Mouse (Mus musculus): ENCODE results near the gene Ribc2.
A peak's percentile ranks its signal among the peaks of the same experiment; 100 is the strongest.

Ribc2 gene

GRCm38 (mm10) chr15:85131275-85132192 is at the start of gene Ribc2, which contains the start of gene Smc1b:
Gene Ribc2, plus strand, starts transcription at chr15:85132078.
Gene Smc1b, minus strand, starts transcription at chr15:85131964.
- no peak for DNase-seq (ENCODE audit: low spot score in 2 of 2)

DNA sequence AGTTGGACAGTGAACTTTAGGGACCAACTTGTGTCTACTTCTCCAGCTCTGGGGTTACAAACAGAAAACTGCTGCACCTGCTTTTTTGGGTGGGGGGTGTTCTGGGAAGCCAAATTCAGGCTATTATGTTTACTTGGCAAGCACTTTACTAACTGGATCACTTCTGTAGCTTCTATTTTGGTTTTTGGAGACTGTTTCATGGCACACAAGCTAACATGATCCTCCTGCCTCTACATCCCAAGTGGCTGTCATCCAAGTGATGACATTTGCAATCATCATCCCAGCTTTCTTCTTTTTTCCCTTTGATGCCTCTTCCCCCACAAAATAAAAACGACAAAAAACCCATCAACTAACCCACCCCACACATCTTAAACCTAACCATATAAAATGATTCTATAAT is 46.2 kb upstream of the Ribc2 start:
- no peak for DNase-seq (ENCODE audit: low spot score in 2 of 2)

- no peak for DNase-seq (ENCODE audit: low spot score in 2 of 2)
Observed at GRCm38 (mm10) chr15:85132193-85132520, 279 bp downstream of the Ribc2 start.

DNA sequence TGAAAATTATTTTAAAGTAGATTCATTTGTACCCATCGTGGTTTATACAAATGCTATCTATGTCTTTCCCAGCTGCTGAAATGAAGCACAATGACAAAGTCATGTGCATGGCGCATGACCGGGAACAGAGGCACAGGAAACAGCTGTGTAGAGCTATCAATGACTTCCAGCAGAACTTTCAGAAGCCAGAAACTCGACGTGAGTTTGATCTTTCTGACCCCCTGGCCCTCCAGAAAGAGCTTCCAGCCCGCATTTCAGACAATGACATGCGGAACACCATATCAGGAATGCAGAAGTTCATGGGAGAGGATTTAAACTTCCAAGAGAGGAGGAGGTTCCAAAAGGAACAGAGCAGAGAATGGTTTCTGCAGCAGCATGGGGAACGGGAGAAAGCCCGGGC is 3.3 kb downstream of the Ribc2 start:
- no peak for DNase-seq (ENCODE audit: low spot score in 2 of 2)

- DNase-seq (ENCODE audit: low spot score in 2 of 2): no peak
Observed at GRCm38 (mm10) chr15:85141290-85141689, 9.4 kb downstream of the Ribc2 start.

GRCm38 (mm10) chr15:85142441-85142840 is 10.6 kb downstream of the Ribc2 start:
- no peak for DNase-seq (ENCODE audit: low spot score in 2 of 2)

DNA sequence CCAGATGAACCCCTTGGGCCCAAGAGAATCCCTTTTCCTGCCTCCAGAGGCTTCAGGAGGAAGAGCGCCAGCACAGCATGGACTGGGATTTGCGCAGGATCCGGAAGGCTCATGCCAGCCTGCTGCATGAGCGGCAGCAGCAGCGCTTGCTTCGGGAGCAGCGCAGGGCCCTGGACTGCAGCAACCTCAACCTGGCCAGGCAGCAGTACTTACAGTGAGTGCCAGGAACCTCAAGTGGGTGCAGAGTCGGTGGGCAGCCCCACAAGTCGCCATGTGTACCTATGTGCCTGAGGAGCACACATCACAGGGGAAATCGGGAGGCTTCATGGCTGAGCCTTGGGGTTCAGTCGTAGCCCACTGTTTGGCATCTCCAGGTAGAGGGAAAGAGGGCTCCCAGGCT is 11.3 kb downstream of the Ribc2 start:
- DNase-seq (ENCODE audit: low spot score in 2 of 2): no peak

GRCm38 (mm10) chr15:85143747-85144146 is 11.9 kb downstream of the Ribc2 start:
- DNase-seq (ENCODE audit: low spot score in 2 of 2): no peak

DNA sequence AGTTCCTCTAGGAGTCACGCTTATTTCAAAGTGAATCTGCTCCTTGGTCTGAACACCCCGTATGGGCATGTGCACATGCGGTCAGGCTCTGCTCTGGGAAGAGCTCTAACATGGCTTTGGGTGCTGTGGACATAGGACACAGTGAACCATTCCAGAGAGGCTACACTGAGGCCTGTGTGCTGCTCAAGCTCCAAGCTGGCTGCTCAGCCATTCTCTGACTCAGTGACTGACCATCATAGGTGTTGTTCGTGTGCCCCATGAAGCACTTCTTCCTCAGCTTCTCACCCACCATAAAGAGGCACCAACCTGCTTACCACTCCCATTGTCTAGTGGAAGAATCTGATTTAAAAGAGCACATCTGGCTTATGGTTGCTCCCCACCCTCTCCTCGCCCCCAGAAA is 12.4 kb downstream of the Ribc2 start:
- no peak for DNase-seq (ENCODE audit: low spot score in 2 of 2)

DNA sequence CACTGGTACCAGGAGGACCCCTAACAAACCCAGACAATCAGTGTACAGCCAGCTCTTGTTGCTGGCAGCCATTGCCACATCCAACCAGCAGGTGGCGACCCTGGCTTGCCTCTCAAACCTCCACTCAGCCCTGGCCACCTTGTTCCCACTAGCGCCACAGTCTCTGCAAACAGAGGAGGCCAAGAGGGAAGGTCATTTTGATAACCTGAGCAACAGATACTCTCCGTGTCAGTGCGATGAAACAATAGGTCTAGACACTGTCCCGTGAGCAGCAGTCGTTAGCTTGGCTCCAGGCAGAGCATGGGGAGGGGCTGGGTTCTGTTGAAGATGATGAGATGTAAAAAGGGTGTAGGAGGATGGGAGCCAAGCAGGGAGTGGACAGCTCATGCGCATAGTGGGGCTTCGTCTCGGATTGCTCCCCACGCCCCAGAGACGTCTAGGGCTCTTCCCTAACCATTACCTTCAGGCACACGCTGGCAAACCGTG is 19.6 kb downstream of the Ribc2 start:
- DNase-seq (ENCODE audit: low spot score in 2 of 2): no peak

- DNase-seq (ENCODE audit: low spot score in 2 of 2): no peak
Observed at GRCm38 (mm10) chr15:85152577-85152976, 20.7 kb downstream of the Ribc2 start.

DNA sequence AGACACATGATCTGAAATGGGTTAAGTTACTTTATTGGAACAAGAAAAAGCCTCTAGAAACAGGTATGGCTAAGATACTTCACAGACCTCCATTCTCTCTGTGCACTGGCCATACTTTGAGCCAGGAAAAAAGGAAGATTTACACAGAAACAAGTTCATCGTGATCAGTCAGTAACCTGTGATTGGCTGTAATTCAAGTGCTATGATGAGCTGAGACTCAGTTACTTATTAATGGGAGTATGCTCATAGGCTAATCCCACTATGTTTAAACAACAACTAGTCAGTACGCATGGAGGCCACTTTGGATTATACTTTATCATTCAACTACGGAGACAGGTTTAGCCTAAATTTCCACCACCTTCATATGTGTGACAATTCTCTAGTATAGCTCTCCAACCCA is 22.2 kb downstream of the Ribc2 start:
- no peak for DNase-seq (ENCODE audit: low spot score in 2 of 2)

DNA sequence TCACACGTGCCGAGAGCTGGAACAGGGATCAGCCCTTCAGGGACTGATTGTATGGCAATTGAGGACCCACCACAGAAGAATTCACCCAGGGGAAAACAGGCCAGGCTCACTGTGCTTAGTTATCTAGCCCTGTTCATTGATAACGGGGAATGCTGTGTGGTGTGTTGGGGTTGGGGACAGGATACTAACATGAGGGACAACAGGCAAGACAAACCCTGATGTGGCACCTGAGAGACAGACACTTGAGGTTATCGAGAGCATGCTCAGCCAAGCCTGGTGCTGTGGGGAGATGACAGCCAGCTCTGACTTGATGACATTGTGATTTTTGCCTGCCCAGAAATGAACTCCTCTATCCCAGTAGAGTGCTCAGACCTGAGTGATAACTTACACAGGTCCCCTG is 24.3 kb downstream of the Ribc2 start:
- no peak for DNase-seq (ENCODE audit: low spot score in 2 of 2)

GRCm38 (mm10) chr15:85161416-85161815 is 29.5 kb downstream of the Ribc2 start:
- no peak for DNase-seq (ENCODE audit: low spot score in 2 of 2)

DNA sequence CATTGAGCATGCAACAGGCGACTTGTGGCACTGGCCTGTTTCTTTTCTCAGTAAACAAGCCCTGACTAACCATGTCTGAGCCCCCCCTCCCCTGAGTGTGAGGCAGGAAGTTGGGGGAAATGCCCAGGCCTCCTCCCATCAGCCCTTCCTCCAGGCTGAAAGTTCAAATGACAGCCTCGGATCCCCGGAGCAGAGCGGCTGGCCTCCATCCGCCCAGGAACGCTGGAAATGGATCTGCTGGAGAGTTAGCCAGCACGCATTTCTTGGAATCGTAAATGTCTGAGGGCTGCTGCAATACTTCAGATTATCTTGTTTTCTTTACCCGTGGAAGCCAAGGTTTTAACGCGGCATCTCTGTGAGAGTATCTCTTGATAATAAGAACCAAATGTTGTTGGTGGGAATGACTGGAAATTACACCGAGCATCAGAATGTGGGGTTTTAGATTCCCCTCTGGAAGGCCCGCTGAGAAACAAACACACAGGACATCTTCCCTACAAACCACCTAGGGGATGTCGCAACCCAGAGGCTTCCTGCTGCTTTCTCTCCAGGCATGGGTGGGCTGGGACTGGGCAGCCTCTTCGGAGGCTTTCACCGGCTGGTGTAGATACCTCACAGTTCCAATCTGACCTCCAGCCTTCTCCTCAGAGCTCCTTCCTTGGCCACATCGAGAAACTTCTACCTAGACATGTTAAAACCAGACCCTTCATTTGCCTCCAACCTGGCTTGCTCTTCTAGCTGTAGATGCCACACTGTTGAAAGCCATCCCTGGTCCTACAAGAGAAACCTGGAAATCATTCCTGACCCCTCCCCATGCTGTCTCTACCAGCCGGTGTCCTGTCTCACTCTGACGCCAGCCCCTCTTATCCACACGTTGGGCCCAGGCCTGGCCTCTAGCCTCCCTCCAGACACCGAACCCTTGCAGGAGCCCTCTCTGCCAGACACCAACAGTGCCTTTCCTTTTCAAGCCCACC is 31.1 kb downstream of the Ribc2 start:
- no peak for DNase-seq (ENCODE audit: low spot score in 2 of 2)

- no peak for DNase-seq (ENCODE audit: low spot score in 2 of 2)
Observed at GRCm38 (mm10) chr15:85166433-85166933, 34.6 kb downstream of the Ribc2 start.

GRCm38 (mm10) chr15:85167086-85167679 is 35.3 kb downstream of the Ribc2 start:
- DNase-seq (ENCODE audit: low spot score in 2 of 2): no peak

DNA sequence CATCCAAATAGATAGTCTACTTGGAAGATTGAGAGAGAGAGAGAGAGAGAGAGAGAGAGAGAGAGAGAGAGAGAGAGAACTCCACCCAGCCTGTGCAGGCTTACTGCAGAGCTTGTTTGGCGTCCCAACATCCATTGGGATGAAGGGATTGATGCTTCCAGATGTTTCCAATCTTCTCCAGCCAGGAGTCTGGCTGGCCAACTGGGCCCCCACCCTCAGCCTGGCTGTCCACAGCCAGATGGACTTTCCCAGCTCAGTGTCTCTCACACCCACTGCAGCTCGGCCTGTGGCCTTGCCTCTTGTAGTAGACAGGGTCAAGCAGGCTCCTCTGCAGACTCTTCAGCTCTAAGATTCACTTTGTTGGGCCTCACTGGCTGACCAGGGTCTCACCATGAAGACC is 40.2 kb downstream of the Ribc2 start:
- DNase-seq (ENCODE audit: low spot score in 2 of 2): no peak

GRCm38 (mm10) chr15:85173425-85173824 is 41.5 kb downstream of the Ribc2 start:
- no peak for DNase-seq (ENCODE audit: low spot score in 2 of 2)

DNA sequence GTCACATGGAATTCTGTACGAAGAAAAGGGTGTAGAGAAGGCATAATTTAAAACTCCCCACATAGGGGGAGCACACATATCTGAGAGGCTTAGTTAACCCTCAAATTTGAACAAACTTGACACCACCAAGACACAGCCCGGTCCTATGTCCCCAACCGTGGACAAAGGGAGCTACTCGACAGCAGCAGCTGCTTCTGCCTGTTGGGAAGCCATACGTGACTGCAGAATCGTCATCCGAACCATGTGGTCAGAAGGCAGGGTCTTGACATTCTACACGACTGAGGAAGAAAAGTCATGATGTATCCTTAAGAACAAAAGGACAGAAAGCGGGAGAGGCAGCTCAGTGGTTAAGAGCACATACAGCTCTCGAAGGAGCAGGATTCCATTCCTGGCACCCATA is 42.2 kb downstream of the Ribc2 start:
- no peak for DNase-seq (ENCODE audit: low spot score in 2 of 2)

- peak in 1 of 2 experiments; percentile 18 for DNase-seq (ENCODE audit: low spot score in 2 of 2)
Observed at GRCm38 (mm10) chr15:85177576-85177975, 45.7 kb downstream of the Ribc2 start.

- DNase-seq (ENCODE audit: low spot score in 2 of 2): no peak
Observed at GRCm38 (mm10) chr15:85178172-85178571, 46.3 kb downstream of the Ribc2 start.
